Mouse (Mus musculus) NIH3T3 (cell line): Measurements from ENCODE around the gene Ghitm.
"Not testable (repeated sequence)": the region's sequence is repeated elsewhere in the genome, so short reads cannot be mapped to it uniquely, and the experiment has no call there.

ENCODE experiments used
- DNase-seq: peaks from one replicate; pipeline ENCODE4 v3.0.0-alpha.2; 2012; ENCODE audit warnings: low read depth

Gene Ghitm

DNA sequence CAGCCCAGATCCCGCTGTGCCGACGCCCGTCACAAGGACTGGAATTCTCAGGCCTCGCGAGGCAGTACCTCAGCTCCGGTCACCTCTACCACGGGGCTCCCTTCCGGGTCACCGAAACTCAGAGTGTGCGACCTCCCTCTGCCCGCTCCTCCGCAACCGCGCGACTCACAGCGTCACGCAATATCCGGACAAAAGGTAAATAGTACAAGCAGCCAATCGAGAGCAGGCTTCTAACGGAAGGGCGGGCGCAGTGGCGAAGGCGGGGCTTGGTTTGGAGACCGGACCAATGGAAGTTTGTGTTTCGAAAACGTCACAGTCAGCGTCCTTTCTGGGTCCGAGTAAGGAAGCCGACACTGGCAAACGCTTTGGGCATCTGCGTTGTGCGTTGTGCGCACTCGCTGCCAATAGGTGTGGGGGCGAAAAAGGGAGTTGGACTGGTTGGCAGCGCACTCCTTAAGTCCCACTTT is at the start of gene Ghitm:
Gene Ghitm (minus strand): TSS at position 146 of the 467 bp plus-strand sequence.
- peak; percentile 96 for DNase-seq

DNA sequence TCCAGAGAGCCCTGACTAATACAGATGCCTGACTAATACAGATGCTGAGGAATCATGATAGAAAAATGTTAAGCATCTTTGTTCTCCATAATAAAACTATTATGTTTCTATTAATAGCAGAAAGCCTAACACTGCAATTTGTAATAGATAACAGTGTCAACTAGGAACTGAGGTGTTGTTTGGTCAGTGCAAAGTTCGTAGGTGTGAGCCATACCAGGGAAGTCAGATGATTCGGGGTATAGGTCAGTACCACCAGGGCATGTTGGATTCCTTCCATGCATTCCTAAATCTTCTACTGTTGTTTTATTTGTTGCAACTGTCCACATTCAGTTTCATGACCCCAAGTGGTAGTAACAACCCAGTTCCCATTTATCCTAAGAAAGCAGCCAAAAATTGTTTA is 49.8 kb upstream of the Ghitm start:
- no peak for DNase-seq

DNA sequence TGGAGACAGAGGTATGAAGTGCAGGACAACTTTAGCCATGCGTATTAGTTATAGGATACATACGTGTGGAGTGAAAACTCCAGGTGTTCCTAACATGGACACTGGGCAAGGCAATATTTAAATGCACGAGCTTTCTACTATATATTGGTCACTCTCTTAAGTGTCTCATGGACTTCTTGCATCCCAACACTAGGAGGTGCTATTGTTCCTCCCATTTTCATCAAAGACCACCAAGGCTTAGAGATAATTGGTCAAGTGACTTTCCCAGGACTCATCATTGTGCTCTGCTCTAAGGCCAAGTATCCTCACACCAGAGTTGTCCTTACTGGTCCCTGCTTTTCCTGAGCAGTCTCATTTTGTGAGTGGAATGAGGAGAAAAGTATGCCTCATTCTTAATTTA is 39.4 kb upstream of the Ghitm start:
- peak; percentile 6 for DNase-seq

DNA sequence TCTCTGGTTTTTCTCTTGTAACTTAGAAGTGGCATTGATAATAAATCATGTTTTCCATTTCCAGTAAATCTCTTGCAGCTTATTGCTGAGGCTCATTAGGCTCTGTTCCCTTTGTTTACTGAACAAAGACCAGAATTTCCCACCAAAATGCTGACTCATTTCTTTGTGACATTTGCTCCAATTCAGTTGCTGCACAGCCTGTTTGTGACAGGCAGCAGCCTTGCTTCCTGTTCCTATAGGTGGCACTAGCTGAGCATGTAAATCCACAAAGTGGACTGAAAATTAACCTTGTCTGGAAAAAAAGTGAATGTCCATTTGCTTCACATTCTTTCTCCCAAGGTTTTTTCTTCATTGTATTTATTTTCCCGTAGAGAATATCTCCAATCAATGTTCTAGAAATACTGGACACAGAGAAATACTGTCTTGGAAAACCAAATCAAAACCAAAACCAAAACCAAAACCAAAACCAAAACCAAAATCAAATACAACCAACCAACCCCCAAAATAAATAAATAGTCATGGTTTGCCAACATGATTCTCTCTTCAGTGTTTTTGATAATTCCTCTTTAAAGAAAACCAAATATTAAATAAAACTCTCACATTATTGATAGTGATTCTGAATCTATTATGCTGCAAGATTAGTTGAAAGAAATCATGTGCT is 30.3 kb upstream of the Ghitm start:
- DNase-seq = peak; percentile 35

DNA sequence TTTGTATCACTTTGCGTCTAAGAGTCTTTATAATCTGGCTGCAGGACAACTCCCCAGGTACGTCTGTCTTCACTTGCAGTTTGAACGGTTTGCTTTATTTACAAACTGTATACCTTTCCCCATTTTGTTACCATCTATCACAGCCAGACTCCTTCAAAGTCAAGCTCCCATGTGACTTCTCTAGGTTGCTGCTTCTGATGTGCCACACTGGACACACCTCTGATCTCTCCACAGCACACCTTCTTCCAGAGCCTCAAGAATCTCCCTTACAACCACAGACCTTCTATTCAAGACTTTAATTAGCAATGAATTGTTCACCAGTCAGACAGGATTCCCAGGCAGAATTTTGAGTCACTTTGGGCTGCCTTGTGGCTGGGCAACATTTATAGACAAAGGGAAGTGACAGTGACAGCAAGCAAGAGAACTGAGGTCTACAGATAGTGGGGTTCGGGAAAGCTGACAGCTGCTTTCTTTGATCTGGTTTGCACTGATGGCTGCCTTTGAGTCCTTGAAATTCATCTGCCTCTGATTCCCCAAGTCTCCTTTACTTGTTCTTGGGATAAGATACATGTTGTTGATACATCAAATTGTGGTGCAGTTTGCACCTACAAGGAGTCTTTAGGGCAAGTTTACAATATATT is 29.4 kb upstream of the Ghitm start:
- no peak for DNase-seq

DNA sequence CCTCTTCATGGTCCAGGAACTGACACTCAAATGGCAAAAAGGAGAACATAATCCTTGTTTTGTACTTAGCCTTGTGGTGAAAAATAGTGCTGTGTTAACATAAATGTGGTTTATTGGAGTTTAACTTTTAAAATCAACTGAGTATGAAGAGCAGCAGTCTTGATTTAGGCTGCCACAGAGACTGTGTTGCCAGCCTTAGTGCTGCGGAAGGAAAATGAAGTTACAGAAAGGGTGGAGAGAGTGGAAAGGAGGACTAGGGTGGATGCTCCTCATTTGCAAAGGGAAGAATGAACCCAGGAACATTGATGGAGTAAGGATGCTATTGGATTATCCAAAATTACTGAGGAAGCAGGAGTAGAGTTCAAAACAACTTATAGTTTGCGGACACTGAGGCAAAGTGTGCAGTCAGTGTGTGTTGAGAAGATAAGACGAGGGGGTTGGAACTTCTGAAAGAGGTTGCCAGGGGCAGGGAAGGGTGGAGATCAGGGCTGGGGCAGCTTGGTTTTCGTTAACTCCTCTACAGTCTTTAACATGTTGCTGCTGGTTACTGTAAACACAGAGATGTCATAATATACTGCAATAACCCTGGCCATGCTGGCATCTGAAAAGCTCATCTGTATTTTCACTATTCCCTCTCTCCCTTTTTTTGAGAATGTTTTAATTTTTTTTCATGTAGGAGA is 28.3 kb upstream of the Ghitm start:
- DNase-seq = no peak

DNA sequence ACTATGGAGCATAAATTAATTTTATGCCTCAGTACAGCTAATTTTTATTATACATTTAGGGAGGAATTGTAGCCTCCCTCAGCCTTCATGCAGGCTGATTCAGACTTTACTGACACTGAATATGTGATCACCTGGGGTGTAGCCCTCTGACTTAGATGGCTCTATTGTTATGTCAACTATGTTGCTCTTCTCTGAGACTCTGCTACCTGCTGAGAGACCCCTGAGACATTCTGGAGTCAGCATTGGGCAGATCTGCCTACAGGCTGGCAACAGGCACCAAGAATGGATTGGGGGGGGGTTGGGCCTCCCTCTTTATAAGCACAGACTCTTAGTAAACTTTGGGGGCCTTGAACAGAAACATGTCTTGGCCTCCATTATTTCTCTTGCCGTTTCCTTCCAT is 19.3 kb upstream of the Ghitm start:
- no peak for DNase-seq

DNA sequence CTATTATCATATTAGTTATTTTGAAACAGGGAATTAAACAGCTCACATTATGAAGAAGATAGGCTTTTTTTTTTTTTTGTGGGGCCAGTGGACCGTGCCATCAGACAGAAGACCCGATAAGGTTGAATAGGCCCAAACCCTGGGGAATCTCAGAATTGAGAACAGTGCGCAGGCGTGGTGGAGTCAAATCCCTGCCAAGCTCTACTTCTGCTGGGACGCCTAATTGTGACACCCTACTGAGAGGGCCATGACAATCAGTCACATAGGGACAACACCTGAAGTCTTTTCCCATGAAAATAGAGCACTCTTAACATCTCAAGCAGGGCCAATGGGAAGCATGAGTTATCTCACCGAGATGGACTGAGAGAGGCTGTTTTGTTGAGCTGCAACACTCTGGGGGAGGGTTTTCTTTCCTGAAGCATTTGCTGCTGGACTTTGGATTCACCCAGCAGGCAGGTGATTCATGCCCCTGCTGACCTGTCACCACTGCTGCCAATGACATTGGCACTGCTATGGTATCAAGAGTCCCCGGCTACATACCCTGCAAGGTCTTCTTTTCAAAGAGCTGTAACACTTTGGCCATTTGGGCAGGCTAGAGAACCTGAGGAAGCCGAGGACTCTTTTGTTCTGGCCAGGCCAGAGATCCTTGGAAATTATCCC is 4.1 kb upstream of the Ghitm start:
- no peak for DNase-seq

DNA sequence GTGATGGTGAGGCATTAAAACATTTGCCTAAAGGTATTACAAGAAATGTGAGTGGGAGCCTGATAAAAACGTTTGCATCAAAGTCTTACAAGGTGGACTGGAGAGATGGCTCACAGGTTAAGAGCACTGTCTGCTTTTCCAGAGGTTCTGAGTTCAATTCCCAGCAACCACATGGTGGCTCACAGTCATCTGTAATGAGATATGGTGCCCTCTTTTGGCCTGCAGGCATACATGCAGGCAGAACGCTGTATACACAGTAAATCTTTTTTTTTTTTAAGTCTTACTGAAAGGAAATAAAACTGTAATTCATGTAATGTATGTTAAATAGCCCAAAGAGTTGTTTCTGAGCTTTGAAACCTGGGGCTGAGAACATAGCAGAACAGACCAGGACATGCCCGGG is 2.5 kb upstream of the Ghitm start:
- not testable (repeated sequence) for DNase-seq

DNA sequence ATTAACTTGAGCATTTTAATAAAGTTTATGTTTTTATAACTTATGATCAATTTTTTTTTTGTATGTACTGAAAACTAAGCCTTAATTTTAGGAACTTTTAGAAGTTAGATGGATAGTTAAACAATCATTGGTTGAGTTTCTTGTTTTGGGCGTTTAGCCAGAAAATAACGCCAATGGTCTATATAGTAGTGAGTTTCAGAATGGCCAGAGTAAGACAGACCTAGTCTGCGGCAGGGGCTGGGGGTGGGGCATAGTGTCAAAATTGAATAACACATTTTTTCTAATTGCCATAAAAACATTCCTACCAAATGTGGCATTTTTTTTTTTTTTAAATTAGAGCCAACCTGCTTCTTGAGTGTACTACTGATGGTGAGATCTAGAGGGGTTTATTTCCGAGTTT is 1.0 kb upstream of the Ghitm start:
- no peak for DNase-seq

DNA sequence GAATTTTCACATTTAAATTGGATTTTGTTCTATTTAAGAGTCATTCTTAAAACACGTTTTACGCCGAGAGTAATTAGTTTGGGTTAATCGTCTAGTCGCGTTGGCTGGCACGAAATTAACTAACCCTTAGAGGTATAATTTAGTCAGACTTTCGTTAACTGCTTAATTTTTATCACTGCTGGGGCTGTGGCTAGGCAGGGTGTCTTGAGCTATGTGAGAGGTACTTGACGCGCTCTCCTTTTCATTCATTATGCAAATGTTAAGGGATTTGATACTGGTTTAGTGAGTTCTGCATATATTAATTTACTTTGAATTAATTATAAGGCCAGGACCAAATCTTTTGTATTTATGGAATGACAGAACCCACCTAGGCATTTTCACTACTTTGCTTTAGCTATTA is 599 bp upstream of the Ghitm start:
- no peak for DNase-seq

DNA sequence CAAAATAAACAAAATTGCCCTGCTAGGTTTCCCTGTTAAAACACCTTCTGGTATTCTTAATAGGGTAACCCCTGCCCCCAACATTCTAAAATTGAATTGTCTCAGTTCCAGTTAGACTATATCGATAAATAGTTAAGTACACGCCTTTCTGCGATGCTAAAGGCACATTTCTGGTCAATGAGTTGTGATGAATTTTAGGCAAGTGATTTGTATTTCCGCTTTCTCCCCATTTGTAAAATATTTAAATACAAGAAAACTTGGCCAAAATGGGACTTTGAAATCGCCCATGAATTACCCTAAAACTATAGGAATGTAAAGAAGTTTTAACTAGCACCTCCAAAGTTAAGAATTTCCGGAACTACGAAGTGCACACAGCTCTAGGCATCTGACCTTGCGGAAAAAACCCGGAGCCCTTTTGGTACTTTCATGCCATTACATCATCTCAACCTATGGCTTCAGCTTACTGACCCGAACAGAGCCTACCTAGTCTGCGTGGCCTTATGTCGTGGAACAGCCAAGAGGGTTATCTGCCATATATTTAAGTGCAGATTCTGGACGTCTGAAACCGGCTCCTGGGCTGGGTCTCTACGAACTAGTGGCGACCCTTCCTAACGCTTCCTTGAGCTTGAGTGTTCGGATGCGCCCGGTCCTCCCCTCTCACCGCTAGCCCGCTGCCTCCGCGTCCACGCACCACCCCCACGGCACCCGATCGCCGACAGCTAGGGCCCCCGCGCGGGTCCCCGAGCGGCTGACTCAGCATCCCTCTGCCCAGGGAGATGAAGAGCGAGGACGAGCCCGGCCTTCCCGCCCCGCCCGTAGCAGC is 557 bp downstream of the Ghitm start:
- DNase-seq = peak; percentile 43

DNA sequence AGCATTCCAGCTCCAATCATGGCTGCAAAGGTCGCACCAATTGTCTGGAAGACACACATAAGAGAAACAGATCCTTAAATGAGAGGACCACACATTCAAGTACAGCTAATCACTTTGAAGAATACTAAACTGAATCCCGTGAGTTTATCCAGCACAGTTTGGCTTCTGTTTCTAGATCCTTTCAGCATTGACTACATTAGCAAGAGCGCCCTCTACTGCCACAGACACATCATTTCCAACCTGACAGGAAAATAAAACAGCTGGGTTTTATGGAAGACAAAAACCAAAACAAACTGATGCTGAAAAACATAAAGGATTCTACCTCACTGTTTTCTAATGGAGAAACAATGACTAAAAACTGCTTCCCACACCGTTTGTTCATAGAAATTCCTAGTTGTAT is 7.4 kb downstream of the Ghitm start:
- peak; percentile 68 for DNase-seq

DNA sequence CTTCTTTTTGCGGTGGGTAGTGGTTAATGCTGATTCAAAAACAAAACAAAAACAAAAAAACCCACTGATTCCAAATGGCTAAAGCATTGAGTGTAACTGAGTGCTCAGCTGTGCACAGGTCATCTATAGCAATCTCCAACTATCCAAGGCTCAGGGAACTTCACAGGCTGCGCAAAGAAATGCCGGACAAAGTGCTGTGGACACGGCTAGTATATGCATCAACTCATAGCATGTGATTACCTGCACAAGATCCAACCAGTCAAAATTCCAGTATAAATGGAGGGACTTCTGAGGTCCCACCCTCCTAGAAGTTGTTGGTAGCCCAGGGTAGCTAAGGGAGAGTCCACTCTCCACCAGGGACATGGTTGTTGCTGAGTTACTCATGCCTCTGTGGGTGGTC is 15.8 kb downstream of the Ghitm start:
- no peak for DNase-seq

DNA sequence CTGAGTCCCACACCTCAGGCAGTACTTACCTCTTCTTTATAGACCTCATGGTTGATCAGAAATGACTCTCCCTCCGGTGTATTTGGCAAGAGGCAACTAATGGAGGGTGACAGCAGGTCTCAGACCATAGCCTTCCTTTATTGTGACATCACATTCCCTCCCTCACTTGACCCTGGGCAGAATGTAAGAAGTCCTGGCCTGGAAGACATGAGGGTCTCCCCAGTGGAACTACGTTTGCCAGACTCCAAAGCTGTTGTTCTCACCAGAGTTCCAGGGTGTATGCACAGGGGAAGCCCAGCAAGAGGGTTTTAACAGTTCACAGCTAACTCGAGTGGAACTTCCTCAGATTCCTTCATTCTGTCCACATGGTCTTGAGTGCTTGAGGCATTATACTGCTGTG is 21.1 kb downstream of the Ghitm start, which contains the start of gene 2610528A11Rik:
Gene 2610528A11Rik (minus strand): TSS at position 101 of the 400 bp plus-strand sequence.
- DNase-seq = no peak

DNA sequence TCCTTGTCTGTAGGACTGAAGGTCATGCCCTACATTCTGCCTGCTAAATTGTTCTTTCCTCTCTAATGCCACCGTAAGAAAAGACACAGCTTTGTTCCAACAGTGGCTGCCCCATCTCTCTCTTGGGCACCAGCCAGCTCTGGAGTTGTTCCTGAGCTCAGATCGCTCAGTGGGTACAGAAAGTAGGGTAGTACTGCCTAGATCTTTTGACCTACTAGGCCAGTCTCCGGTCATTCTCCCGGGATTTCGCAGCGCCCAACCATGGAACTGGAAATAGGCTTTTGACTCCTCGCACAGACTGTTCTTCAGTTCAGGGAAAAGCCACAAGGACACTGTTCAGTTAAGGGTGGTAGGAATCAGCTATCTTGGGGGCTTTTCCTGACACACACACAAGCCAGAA is 22.1 kb downstream of the Ghitm start:
- no peak for DNase-seq

DNA sequence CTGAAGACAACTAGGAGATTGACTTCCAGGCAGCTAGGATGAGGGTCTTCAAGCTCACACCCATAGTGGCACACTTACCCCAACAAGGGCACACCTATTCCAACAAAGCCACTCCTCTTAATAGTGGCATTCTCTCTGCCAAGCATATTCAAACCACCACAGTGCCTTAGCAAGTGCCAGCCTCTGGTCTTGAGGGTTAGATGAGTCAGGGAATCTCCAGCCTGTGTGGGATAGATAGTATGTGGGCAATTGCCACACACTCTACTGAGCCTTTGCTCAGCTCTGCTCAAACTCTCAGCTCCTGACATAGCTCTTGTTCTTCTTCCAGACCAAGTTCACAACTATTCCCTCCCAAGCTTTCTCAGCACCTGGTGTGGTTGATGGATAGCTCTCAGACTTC is 23.7 kb downstream of the Ghitm start:
- DNase-seq = no peak

DNA sequence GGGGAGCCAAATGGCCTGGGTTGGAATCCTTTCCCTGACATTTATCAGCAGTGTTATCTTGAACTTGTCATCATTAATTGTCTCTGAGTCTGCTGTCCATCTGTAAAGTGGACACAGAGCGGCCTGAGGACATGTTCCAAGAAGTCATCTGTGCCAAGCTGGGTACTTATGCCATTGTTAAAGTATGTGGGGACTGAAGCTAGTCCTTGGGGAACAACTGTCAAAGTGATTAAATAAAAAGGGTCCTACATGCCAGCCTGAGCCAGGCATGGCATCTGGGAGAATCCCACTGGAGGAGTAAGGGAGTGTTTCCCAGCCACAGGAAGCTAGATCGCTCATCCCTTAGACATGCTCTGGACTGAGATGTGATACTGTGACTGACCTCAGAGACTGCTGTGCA is 24.6 kb downstream of the Ghitm start:
- peak; percentile 15 for DNase-seq

DNA sequence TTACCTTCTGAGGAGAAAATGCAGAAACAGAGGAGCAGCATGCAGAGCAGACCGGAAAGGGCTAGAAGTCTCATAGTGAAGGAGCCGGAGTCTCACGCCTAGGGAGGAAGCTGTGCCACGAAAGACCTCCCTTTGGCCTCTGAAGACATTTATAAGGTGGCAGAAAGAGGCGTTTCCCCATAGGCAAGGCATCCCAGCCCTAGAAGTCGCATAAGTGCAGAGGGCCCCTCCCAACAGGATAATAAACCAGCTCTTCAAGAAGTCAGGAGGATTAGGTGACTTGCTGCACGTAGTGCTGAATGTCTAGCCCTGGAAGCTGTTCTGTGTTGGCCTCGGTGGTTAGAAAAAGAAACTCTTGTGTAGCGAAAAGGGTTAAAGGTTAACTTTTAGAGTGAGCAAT is 25.1 kb downstream of the Ghitm start:
- no peak for DNase-seq

DNA sequence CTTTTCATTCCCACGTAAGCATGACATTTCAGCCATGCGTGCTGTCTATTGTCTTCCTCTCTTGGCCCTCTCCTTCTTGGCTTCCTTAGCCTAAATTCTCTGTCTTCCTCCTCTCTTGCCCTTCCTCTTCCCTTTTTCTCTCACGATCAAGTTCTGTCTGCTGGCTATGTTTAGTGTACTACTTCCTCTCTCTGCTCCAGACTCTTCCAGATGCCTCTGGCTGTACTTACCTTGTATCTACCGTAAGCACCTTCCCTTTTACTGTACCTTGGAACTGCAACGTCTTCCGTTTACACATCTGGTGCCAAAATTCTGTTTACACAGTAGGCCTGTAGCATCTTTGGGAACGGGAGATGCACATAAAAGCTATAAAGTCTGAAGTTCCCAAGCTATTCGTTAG is 25.6 kb downstream of the Ghitm start:
- DNase-seq = no peak

DNA sequence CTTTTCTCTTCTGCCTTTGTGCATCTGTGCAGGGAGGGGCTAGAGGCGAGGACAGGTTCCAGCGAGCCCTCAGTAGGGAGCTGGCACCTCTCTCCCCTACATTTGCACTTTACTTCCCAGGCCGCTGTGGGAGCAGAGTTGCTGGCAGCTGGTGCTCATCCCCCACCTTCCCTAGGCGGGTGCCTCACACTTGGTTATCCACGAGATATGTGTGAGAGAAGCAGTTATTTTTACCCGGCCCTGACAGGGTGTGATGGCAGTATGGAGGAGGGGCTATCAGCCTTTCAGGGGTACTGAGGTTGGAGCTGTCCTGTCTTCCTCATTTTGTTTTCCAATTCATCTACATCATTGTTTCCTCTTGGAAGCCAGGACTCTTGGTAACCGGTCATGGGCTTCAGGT is 29.2 kb downstream of the Ghitm start:
- DNase-seq = no peak

DNA sequence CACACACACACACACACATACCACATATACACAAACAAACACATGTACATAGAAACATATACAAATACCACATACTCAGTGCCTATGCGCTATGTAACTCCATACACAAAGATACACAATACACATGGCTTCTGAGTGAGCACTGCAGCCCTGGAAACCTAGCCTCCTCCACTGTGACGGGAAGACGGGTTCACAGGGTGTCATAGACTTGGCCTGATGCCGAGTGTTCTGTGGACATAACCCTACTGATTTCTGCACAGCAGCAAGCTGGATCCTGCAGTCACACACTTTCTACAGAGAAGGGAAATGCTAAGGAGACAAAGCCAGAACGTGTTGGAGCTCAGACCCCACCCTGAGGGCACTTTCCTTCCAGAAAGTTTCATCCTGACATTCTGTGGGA is 30.3 kb downstream of the Ghitm start:
- peak; percentile 24 for DNase-seq
